Mouse (Mus musculus): ENCODE measurements around the gene Efhd1.

DNA sequence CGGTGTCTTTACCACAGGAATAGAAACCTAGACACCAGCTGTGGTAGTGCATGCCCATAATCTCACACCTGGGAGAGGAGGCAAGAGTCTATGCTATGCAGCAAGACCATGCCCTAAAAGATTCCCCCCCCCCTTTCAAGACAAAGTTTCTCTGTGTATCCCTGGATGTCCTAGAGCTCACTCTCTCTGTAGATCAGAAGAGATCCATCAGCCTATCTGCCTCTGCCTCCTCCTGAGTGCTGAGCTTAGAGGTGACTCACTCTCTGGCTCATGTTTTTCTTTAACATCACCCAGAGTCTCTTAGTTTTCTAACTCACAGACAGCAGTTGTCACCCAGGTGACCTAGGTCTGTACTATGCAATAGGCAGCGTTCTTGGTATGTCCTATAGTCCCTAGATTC, 4.8 kb upstream of the Efhd1 start:
- no peak for TF ChIP-seq CTCF (conservative IDR thresholded peaks at IDR 0.05; ENCODE audit: low read length)
- TF ChIP-seq NANOG (IDR thresholded peaks at IDR 0.05; ENCODE audit: borderline replicate concordance, low read length): no peak
- TF ChIP-seq POU5F1 (IDR thresholded peaks at IDR 0.05; ENCODE audit: borderline replicate concordance, low read length): no peak

Measured in E14TG2a.4 (cell line).